Mouse (Mus musculus) lung, adult 2 months (tissue): ENCODE measurements around the gene Orai1.

Experiments used
- CTCF ChIP-seq: fragments of 200-500 bp; IDR thresholded peaks from 2 replicates; pipeline ENCODE4 v1.5.1; 2011; ENCODE audit warnings: mild to moderate bottlenecking, low read length, control low read depth; ENCODE audit not compliant: insufficient read depth
- POLR2A ChIP-seq: fragments of 200-500 bp; IDR thresholded peaks from 2 replicates; pipeline ENCODE4 v1.6.1; 2011; ENCODE audit warnings: low read depth, mild to moderate bottlenecking, control low read depth, low read length, borderline replicate concordance; ENCODE audit errors: extremely low read depth

GRCm38 (mm10) chr5:122988021-122988751 is 26.7 kb upstream of the Orai1 start:
- no peak for TF ChIP-seq CTCF
- no peak for TF ChIP-seq POLR2A
